Mouse (Mus musculus): ENCODE measurements at regions not wholly inside any gene's neighbourhood (a gene's known extent, or its start where the extent isn't known, plus 50 kb on each side); places are given as distances from the start of the nearest gene placed in this dataset.

DNA sequence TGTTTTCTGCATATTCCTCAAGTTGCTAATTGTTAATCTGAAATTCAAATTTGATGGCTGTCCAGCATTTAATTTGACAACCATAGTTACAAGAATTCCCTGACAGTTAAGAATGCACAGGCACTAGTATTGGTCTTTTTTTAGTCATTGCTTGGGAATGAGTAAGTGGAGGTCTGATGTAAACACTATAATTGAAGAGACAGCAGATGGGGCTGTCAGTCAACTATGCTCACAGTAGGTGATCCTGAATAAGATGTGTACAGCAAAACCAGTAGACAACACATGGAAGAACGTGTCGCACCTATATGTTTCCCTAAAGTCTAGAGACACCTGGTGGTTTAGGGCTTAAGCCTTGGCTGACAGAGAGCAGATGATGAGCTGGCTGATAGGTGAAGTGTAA is 1019.0 kb upstream of the B3galt2 start:
- no peak for DNase-seq (ENCODE audit: extremely low read depth)
- H3K9me3 ChIP-seq (replicated peaks; ENCODE audit: low read length) = peaks cover 19% of the 10 kb centered on the region
- no peak overlapping the region for H3K9ac ChIP-seq (ENCODE audit: insufficient read depth, low read depth)
- H3K4me1 ChIP-seq (ENCODE audit: control insufficient read depth in 1 of 2, insufficient read depth in 2 of 2) = no peaks in the 10 kb centered on the region
- in situ Hi-C loops (cut with MboI; ENCODE audit: low pct_ligation_motif_present, low pct_unique_long_range_greater_than_20kb, low sequenced_read_pairs) = no loop called here
- no peaks in the 10 kb centered on the region for H3K36me3 ChIP-seq (replicated peaks in 1 of 2; ENCODE audit: control insufficient read depth in 1 of 2, insufficient read depth in 1 of 2, low read length in 1 of 2)
- H3K4me2 ChIP-seq (ENCODE audit: insufficient read depth, low read depth, poor library complexity, severe bottlenecking) = no peak overlapping the region
- dilution Hi-C loops (cut with MboI; ENCODE audit: extremely low pct_ligation_motif_present, extremely low pct_unique_long_range_greater_than_20kb, low sequenced_read_pairs) = no loop called here
- no peak overlapping the region for H3K4me3 ChIP-seq (replicated peaks in 1 of 3; ENCODE audit: low read depth in 2 of 3, low read length in 2 of 3, poor library complexity in 1 of 3)
- no peak overlapping the region for H3K27ac ChIP-seq (ENCODE audit: insufficient read depth, low read depth)
- TF ChIP-seq ZNF384 (IDR thresholded peaks at IDR 0.05; ENCODE audit: low read depth, low read length) (no peak), E2F4 (IDR thresholded peaks at IDR 0.05; ENCODE audit: insufficient replicate concordance, low read depth, low read length) (no peak)
- no peaks in the 10 kb centered on the region for H3K27me3 ChIP-seq (replicated peaks)
- no peaks in the 10 kb centered on the region for H3K79me2 ChIP-seq (replicated peaks; ENCODE audit: control insufficient read depth, extremely low read depth, insufficient read depth, poor library complexity, severe bottlenecking)

GRCm38 (mm10) chr1:142624303-142624702 is 1016.2 kb upstream of the B3galt2 start:
- DNase-seq (ENCODE audit: extremely low read depth) = no peak
- no peak overlapping the region for H3K4me3 ChIP-seq (replicated peaks in 1 of 3; ENCODE audit: low read depth in 2 of 3, low read length in 2 of 3, poor library complexity in 1 of 3)
- no peaks in the 10 kb centered on the region for H3K4me1 ChIP-seq (ENCODE audit: control insufficient read depth in 1 of 2, insufficient read depth in 2 of 2)
- H3K4me2 ChIP-seq (ENCODE audit: insufficient read depth, low read depth, poor library complexity, severe bottlenecking) = no peak overlapping the region
- no peak overlapping the region for H3K9ac ChIP-seq (ENCODE audit: insufficient read depth, low read depth)
- no peaks in the 10 kb centered on the region for H3K36me3 ChIP-seq (replicated peaks in 1 of 2; ENCODE audit: control insufficient read depth in 1 of 2, insufficient read depth in 1 of 2, low read length in 1 of 2)
- H3K9me3 ChIP-seq (replicated peaks; ENCODE audit: low read length) = peaks cover 12% of the 10 kb centered on the region
- H3K27ac ChIP-seq (ENCODE audit: insufficient read depth, low read depth) = no peak overlapping the region
- TF ChIP-seq NRF1 (IDR thresholded peaks at IDR 0.05; ENCODE audit: low read depth, low read length) (no peak), EP300 (IDR thresholded peaks at IDR 0.05; ENCODE audit: low read length) (no peak), ZC3H11A (IDR thresholded peaks at IDR 0.05; ENCODE audit: low read depth, low read length) (no peak), TCF12 (IDR thresholded peaks at IDR 0.05; ENCODE audit: low read depth, low read length) (no peak), RAD21 (IDR thresholded peaks at IDR 0.05; ENCODE audit: low read depth, low read length) (no peak), MXI1 (IDR thresholded peaks at IDR 0.05; ENCODE audit: low read depth, low read length) (no peak), NELFE (IDR thresholded peaks at IDR 0.05; ENCODE audit: low read depth, low read length) (no peak), MAFK (IDR thresholded peaks at IDR 0.05; ENCODE audit: insufficient replicate concordance, low read length) (no peak), CHD1 (IDR thresholded peaks at IDR 0.05; ENCODE audit: low read depth, low read length) (no peak), SMC3 (IDR thresholded peaks at IDR 0.05; ENCODE audit: low read depth, low read length) (no peak), ELF1 (IDR thresholded peaks at IDR 0.05; ENCODE audit: low read depth, low read length) (no peak), MYC (IDR thresholded peaks at IDR 0.05; ENCODE audit: low read depth, low read length) (no peak), CTCF (conservative IDR thresholded peaks at IDR 0.05 in 1 of 2, IDR thresholded peaks at IDR 0.05 in 1 of 2; ENCODE audit: low read depth in 2 of 2, low read length in 2 of 2) (no peak), JUND (conservative IDR thresholded peaks at IDR 0.05; ENCODE audit: low read depth, low read length) (no peak), ZNF384 (IDR thresholded peaks at IDR 0.05; ENCODE audit: low read depth, low read length) (no peak), E2F4 (IDR thresholded peaks at IDR 0.05; ENCODE audit: insufficient replicate concordance, low read depth, low read length) (no peak)
- dilution Hi-C loops (cut with MboI; ENCODE audit: extremely low pct_ligation_motif_present, extremely low pct_unique_long_range_greater_than_20kb, low sequenced_read_pairs) = no loop called here
- H3K27me3 ChIP-seq (replicated peaks) = no peaks in the 10 kb centered on the region
- in situ Hi-C loops (cut with MboI; ENCODE audit: low pct_ligation_motif_present, low pct_unique_long_range_greater_than_20kb, low sequenced_read_pairs) = no loop called here
- H3K79me2 ChIP-seq (replicated peaks; ENCODE audit: control insufficient read depth, extremely low read depth, insufficient read depth, poor library complexity, severe bottlenecking) = no peaks in the 10 kb centered on the region
